Mouse (Mus musculus): ENCODE measurements around the gene Hfe.

DNA sequence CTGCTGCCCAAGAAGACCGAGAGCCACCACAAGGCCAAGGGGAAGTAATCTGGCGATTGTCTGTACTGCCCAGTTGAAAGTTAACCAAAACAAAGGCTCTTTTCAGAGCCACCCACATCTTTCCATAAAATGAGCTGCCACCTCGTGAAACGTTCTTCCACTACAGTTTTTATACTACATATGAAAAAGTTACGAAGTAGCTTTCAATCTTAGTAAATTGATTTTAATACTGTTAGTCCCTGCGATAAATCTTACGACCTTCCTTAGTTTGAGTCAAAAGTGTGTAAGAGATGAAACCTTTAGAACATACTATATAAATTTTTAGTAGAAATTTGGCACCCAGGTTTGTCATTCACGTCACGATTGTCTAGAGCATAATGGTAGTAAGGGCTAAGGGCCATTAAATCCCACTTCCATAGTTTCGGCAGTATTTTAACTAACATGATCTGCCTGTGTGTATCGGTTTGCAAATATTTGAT is 40.9 kb upstream of the Hfe start:
- TF ChIP-seq MAX (IDR thresholded peaks at IDR 0.05; ENCODE audit: low read length) (no peak), ZNF384 (IDR thresholded peaks at IDR 0.05; ENCODE audit: low read depth, low read length) (no peak), POLR2AphosphoS2 (IDR thresholded peaks at IDR 0.05; ENCODE audit: low read depth, low read length) (peak; percentile 97), GABPA (IDR thresholded peaks at IDR 0.05; ENCODE audit: insufficient replicate concordance, low read depth, low read length) (no peak), RCOR1 (conservative IDR thresholded peaks at IDR 0.05; ENCODE audit: low read depth, low read length) (no peak), EP300 (IDR thresholded peaks at IDR 0.05; ENCODE audit: low read length) (no peak), CTCF (conservative IDR thresholded peaks at IDR 0.05 in 1 of 2, IDR thresholded peaks at IDR 0.05 in 1 of 2; ENCODE audit: low read depth in 2 of 2, low read length in 2 of 2) (no peak), CHD1 (IDR thresholded peaks at IDR 0.05; ENCODE audit: low read depth, low read length) (no peak), CHD2 (IDR thresholded peaks at IDR 0.05; ENCODE audit: low read length) (no peak), SMC3 (IDR thresholded peaks at IDR 0.05; ENCODE audit: low read depth, low read length) (no peak)

Measured in CH12.LX (cell line).